Mouse (Mus musculus): ENCODE measurements around the gene Unc119. TPM values are rescaled to one million over a fixed set of nuclear protein-coding genes. Genes with fewer than 3 reads are reported as not detected.
A peak's percentile ranks its signal among the peaks of the same experiment; 100 is the strongest.

The Unc119 gene
- polyA plus RNA-seq, 1 experiment from 2014 or later: 80.8 TPM

DNA sequence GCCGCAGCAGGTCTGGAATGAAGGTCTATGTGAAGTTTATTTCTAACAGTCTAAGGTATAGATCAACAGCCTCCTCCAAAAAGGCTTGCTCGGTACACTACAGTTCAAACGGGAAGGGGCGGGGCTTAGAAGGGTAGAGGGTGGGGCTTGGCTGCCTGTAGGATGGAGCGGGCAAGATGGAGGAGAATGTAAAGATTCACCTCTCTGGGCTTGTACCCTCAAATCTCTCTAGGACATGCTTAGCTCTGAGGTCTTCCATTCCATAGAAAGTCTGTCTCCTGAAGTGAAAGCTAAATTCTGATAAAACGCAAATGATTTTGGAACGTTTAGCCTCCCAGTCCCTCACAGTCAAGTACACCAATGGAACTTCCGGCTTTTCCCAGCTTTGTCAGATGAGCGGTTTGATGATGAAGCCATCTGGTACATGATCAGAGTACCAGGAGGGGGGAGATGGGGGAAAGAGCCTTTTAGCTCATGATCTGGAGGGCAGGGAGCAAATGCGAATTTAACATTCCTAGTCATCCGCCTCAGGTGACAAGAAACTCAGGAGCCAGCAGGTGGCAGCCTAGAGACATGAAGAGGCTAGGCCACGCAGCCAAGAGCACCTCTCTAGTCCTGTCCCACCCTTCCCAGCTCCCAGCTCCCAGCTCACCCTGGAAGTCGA, 17.0 kb downstream of the Unc119 start:
- peak; percentile 56 for ATAC-seq (ENCODE audit: low FRiP score, low read depth)
- H3K27ac ChIP-seq: no peak overlapping the region
- peak overlapping the region; percentile 52 for H3K4me2 ChIP-seq (replicated peaks)
- no peak overlapping the region for H3K4me3 ChIP-seq
- H3K36me3 ChIP-seq: no peaks in the 10 kb centered on the region
- H3K9me3 ChIP-seq: no peaks in the 10 kb centered on the region
- WGBS: 12% methylated on average over 13 of the region's 13 CpGs
- 0 out of 2 replicates have a peak, but pooled peaks cover 3% of the 10 kb centered on the region for H3K27me3 ChIP-seq (replicated peaks)
- H3K4me1 ChIP-seq: 0 out of 2 replicates have a peak, but pooled peaks cover 5% of the 10 kb centered on the region
- H3K9ac ChIP-seq: no peak overlapping the region

DNA sequence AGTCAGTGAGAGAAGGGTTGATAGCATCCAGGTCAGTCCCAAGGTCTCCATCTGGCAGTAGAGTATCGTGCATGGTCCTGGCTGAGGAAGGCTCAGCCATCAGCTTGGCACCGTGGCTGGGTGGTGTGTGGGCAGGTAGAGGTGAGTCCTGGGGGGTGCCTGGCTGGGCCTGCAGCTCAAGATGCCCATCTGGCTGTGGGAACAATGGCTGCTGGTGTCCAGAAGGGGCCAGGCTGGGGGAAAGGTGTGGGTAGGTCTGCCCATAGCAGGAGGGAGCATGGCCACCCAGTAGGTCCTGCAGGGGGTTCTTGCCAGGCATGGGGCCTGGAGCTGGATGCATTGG, 17.5 kb downstream of the Unc119 start:
- H3K9me3 ChIP-seq: no peaks in the 10 kb centered on the region
- H3K27me3 ChIP-seq (replicated peaks): 0 out of 2 replicates have a peak, but pooled peaks cover 3% of the 10 kb centered on the region
- H3K9ac ChIP-seq: 0 out of 2 replicates have a peak overlapping the region, but pooled peaks have one; percentile 5
- H3K4me1 ChIP-seq: 0 out of 2 replicates have a peak, but pooled peaks cover 5% of the 10 kb centered on the region
- H3K36me3 ChIP-seq: no peaks in the 10 kb centered on the region
- peak overlapping the region; percentile 52 for H3K4me2 ChIP-seq (replicated peaks)
- H3K27ac ChIP-seq: no peak overlapping the region
- no peak overlapping the region for H3K4me3 ChIP-seq
- no peak for ATAC-seq (ENCODE audit: low FRiP score, low read depth)
- 52% methylated on average over 2 of the region's 2 CpGs for WGBS

DNA sequence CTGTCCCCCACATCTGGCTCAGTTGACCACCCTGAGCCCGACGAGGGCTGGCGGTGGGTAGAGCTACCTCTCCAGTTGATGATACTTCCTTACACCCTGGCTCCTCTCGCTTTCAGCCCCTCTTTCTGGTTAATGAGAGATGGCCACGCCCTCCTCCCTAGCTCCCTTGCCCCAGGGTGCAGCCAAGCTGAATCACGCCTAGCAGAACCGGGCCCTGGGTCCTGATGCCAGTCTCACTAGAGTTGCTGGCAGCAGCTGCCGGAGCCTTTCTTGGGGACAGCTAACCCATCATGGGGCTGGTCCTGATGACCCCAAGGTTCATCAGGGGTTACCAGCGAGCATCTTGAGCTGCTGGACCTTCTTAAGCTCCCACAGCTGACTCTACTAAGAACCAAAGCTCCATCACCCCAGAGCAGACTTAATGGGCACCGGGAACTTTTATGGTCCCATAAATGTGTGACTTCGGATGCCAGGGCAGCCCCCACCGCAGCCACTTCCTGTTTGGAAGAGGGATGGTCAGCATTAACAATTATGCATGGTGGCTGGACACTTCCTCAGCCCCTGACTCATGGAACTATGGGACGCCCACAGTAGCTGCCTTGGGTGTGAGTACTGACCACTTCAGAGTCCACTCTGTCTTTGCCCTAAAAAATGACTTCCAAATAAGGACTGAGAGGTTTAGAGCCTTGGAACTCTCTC, 20.2 kb downstream of the Unc119 start:
- WGBS: 68% methylated on average over 13 of the region's 13 CpGs
- Histone ChIP-seq H3K27ac (no peak overlapping the region), H3K9ac (no peak overlapping the region), H3K4me2 (replicated peaks) (no peak overlapping the region), H3K27me3 (replicated peaks) (0 out of 2 replicates have a peak, but pooled peaks cover 3% of the 10 kb centered on the region), H3K4me1 (0 out of 2 replicates have a peak, but pooled peaks cover 5% of the 10 kb centered on the region), H3K9me3 (no peaks in the 10 kb centered on the region), H3K4me3 (no peak overlapping the region), H3K36me3 (no peaks in the 10 kb centered on the region)
- no peak for ATAC-seq (ENCODE audit: low FRiP score, low read depth)

DNA sequence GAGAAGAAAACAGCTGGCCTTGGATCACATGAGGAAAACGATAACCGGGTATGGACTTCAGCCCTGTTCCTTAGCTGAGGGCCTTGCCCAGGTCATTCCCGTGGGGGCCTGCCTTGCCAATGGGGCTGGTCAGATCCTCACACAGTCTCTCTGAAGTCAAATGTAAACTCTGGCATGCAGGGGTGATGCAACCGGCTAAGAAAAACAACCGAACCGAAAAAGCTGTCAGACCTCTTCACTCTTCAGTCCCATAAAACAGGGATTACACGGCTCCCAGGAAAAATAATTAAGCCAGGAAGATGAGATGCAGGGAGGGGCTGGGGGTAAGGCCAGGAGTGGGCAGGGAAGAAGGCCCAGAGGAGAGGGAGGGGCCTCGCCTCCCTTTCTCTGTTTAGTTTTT, 20.8 kb downstream of the Unc119 start:
- ATAC-seq (ENCODE audit: low FRiP score, low read depth): no peak
- 56% methylated on average over 8 of the region's 8 CpGs for WGBS
- Histone ChIP-seq H3K9me3 (no peaks in the 10 kb centered on the region), H3K9ac (no peak overlapping the region), H3K4me2 (replicated peaks) (no peak overlapping the region), H3K36me3 (no peaks in the 10 kb centered on the region), H3K27ac (no peak overlapping the region), H3K4me1 (0 out of 2 replicates have a peak, but pooled peaks cover 5% of the 10 kb centered on the region), H3K27me3 (replicated peaks) (0 out of 2 replicates have a peak, but pooled peaks cover 3% of the 10 kb centered on the region), H3K4me3 (no peak overlapping the region)

DNA sequence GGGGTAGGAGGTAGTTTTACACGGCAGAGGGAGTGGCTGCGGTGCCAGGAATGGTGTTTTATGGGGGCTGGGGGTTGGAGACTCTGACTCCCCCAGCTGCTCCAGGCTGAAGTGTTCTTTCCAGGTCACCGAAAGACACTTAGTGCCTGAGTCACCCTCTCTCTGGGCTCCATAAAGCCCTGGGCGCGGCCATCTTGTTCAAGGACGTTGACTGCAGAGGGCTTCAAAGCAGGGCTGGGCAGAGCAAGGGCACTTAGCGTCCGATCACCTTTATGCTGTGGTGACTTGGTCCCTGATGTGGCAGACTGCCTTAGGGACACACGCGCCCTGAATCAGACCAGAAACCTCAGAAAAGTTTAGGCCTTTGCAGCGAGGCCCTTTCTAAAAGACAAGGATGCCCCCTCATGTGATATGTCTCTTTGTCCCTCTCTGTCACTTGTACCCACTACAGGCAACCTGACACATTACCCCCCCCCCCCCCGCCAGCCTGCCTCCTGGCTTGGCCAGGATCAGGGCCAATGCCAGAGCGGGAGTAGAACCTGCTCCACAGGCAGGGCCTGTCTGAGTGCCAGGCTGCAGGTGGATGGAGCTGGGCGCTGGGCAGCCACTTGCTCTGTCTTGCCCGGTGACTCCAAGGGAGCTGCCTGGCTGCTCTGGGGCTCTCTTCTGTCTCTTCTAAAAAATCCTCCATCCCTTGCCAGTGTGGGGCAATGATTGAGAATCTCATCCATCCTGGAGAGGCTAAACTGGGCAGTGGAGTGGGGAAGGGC, 24.4 kb downstream of the Unc119 start:
- no peaks in the 10 kb centered on the region for H3K27me3 ChIP-seq (replicated peaks)
- no peaks in the 10 kb centered on the region for H3K9me3 ChIP-seq
- no peak overlapping the region for H3K27ac ChIP-seq
- H3K4me3 ChIP-seq: no peak overlapping the region
- H3K9ac ChIP-seq: no peak overlapping the region
- H3K4me1 ChIP-seq: no peaks in the 10 kb centered on the region
- no peaks in the 10 kb centered on the region for H3K36me3 ChIP-seq
- H3K4me2 ChIP-seq (replicated peaks): no peak overlapping the region
- 87% methylated on average over 15 of the region's 15 CpGs for WGBS
- no peak for ATAC-seq (ENCODE audit: low FRiP score, low read depth)

DNA sequence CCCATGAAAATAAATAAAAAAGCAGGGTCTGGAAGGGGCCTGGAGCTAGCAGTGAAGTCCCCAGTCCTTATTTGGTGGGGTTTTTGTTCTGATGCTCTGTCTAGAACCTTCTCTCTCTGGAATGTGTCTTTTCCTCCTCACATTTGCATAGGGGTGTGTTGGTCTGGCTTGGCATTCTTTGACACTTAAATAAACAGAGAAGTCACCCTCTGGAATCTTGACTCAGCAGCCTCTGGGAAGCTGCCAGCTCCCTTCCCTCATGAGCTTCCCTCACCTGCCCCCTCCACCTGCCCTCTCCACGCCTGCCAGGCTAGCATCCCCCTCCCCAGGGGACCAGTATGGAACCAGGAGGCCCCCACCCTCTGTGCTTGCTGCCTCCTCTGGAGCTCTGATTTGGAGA, 27.1 kb downstream of the Unc119 start:
- WGBS: 56% methylated on average over 1 of the region's 1 CpGs
- Histone ChIP-seq H3K27me3 (replicated peaks) (no peaks in the 10 kb centered on the region), H3K36me3 (no peaks in the 10 kb centered on the region), H3K4me1 (no peaks in the 10 kb centered on the region), H3K4me3 (no peak overlapping the region), H3K9ac (no peak overlapping the region), H3K27ac (no peak overlapping the region), H3K4me2 (replicated peaks) (no peak overlapping the region), H3K9me3 (no peaks in the 10 kb centered on the region)
- no peak for ATAC-seq (ENCODE audit: low FRiP score, low read depth)

DNA sequence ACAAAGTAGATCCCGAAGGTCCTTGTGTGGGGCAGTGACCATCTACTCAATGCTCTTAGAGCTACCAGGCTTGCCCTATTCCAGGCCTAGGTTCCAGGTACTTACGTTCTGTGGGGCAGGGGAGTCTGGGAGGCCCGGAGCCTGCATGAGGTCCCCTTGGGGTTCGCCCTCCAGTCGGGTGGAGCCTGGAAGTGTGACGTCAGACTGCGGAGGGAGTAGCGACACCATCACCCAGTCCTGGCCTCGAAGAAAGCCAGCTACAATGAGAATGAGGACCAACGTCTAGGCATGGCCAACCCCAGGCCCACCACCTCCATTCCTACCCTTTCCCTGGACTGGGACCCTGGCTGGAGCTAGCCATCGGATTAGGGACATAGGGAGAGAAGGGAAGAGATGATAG, 28.4 kb downstream of the Unc119 start:
- H3K27me3 ChIP-seq (replicated peaks): no peaks in the 10 kb centered on the region
- H3K4me1 ChIP-seq: no peaks in the 10 kb centered on the region
- H3K4me2 ChIP-seq (replicated peaks): no peak overlapping the region
- H3K9me3 ChIP-seq: no peaks in the 10 kb centered on the region
- 92% methylated on average over 11 of the region's 11 CpGs for WGBS
- no peak overlapping the region for H3K27ac ChIP-seq
- H3K36me3 ChIP-seq: no peaks in the 10 kb centered on the region
- no peak for ATAC-seq (ENCODE audit: low FRiP score, low read depth)
- no peak overlapping the region for H3K9ac ChIP-seq
- H3K4me3 ChIP-seq: no peak overlapping the region

DNA sequence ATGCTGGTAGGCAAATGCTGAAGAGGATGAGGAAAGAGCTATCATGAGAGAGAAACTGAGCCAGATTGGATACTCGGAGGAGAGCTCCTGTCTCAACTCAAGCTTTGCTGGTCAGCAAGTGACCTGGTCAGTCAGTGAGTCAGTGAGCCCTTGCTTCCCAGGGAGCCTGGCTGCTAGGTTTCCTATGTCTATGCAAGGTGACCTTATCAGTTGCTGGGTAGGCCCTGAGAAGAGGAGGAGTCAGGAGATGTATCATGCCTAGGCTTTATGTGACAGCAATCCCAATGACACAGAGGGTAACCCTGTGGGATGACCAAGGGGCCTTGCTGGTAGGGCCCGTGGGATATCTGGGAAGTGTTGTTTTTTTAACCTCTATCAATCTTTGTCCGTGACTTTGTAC, 28.9 kb downstream of the Unc119 start:
- no peak overlapping the region for H3K9ac ChIP-seq
- H3K36me3 ChIP-seq: no peaks in the 10 kb centered on the region
- no peaks in the 10 kb centered on the region for H3K9me3 ChIP-seq
- no peak overlapping the region for H3K4me3 ChIP-seq
- no peaks in the 10 kb centered on the region for H3K27me3 ChIP-seq (replicated peaks)
- H3K4me2 ChIP-seq (replicated peaks): no peak overlapping the region
- 86% methylated on average over 3 of the region's 3 CpGs for WGBS
- ATAC-seq (ENCODE audit: low FRiP score, low read depth): no peak
- no peaks in the 10 kb centered on the region for H3K4me1 ChIP-seq
- no peak overlapping the region for H3K27ac ChIP-seq

DNA sequence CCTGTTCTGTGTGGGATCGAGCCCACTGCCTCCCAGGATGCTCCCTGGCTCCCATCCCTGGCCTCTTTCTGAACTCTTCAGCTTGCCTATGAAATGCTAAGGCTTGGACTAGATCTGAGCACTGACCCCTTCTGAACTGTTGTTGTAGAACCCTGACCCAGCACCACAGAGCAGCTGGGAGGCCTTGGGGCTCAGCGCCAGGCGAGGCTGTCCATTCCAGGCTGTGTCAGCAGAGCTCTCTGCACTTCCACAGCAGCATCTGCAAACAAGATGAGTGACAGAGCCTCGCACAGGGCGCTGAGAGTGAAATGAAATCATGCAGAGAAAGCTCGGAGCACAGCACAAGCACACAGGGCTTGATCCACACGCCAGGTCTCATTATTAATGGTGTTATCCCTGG, 29.3 kb downstream of the Unc119 start:
- H3K36me3 ChIP-seq: no peaks in the 10 kb centered on the region
- H3K4me3 ChIP-seq: no peak overlapping the region
- H3K9ac ChIP-seq: no peak overlapping the region
- WGBS: 59% methylated on average over 7 of the region's 7 CpGs
- no peak overlapping the region for H3K4me2 ChIP-seq (replicated peaks)
- no peaks in the 10 kb centered on the region for H3K9me3 ChIP-seq
- no peaks in the 10 kb centered on the region for H3K4me1 ChIP-seq
- 0 out of 2 replicates have a peak overlapping the region, but pooled peaks have one; percentile 2 for H3K27ac ChIP-seq
- no peak for ATAC-seq (ENCODE audit: low FRiP score, low read depth)
- H3K27me3 ChIP-seq (replicated peaks): no peaks in the 10 kb centered on the region

DNA sequence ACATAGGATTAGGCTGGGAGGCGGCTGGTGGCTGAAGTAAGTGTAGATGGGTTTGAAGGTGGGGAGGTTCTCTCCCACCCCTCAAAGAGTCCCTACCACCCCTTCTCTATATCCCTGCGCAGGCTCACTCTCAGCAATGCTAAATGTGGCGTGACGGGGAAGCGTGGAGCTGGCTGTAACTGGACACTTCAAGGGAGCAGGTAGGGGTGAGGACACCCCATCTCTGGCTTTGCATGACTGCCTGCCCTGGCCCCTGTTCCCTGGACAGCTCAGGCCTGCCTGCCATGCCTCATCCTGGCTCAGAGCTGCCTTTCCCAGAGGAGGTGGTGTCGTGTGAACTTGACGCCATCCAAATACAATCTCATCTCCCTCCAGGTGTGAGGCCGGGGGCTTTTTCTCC, 30.9 kb downstream of the Unc119 start:
- Histone ChIP-seq H3K4me3 (no peak overlapping the region), H3K4me2 (replicated peaks) (no peak overlapping the region), H3K4me1 (no peaks in the 10 kb centered on the region), H3K27ac (no peak overlapping the region), H3K36me3 (no peaks in the 10 kb centered on the region), H3K27me3 (replicated peaks) (no peaks in the 10 kb centered on the region), H3K9ac (no peak overlapping the region), H3K9me3 (no peaks in the 10 kb centered on the region)
- 74% methylated on average over 8 of the region's 8 CpGs for WGBS
- ATAC-seq (ENCODE audit: low FRiP score, low read depth): no peak

DNA sequence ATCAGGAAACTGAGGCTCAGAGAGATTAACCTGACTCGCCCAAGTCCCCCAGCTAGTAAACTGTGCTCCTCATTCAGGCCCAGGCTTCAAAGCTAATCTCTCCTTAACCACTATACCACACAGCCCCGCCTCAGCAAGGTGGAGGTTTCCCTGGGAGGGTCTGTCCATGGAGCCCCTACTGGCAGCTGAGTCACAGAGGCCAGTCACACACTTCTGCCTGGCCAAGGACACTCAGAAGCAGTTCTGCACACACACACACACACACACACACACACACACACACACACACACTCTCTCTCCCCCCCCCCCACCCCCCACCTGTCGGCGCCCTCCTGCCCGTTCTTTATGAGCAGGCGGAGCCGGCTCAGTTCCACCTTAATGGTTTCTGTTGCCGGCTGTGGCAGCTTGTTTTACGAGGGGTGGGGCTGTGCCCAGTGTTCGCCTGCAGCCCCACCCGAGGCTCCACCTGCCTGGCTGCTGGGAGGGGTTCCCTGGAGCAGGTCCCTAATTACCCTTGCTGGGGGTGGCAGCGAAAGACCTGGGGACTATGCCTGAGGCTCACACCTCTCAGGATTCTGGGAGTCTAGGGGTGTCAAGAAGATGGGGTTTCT, 34.4 kb downstream of the Unc119 start:
- Histone ChIP-seq H3K9me3 (no peaks in the 10 kb centered on the region), H3K36me3 (no peaks in the 10 kb centered on the region), H3K27ac (no peak overlapping the region), H3K4me3 (no peak overlapping the region), H3K4me1 (no peaks in the 10 kb centered on the region), H3K27me3 (replicated peaks) (no peaks in the 10 kb centered on the region), H3K4me2 (replicated peaks) (no peak overlapping the region), H3K9ac (no peak overlapping the region)
- no peak for ATAC-seq (ENCODE audit: low FRiP score, low read depth)
- 23% methylated on average over 12 of the region's 12 CpGs for WGBS

DNA sequence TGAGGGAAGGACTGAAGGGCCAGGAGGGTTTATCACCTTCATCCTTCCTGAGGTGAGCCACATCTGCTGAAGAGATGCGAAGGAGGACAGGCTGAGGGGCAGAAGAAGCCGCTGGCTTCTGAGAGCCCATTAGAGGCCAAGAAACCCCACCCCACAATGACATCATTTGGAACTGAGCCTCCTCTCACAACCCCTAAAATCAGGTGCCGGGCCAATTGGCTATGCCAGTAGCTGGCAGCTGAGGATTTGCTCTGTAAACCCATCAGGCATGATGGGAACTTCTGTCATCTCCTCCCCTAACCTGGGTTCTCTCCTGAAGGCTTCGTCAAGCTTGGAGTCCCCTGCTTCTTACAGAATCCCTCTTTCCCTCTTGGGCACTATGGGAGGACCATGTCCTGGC, 37.1 kb downstream of the Unc119 start:
- Histone ChIP-seq H3K4me3 (no peak overlapping the region), H3K9me3 (no peaks in the 10 kb centered on the region), H3K4me2 (replicated peaks) (no peak overlapping the region), H3K27me3 (replicated peaks) (no peaks in the 10 kb centered on the region), H3K27ac (no peak overlapping the region), H3K36me3 (no peaks in the 10 kb centered on the region), H3K4me1 (no peaks in the 10 kb centered on the region), H3K9ac (no peak overlapping the region)
- no peak for ATAC-seq (ENCODE audit: low FRiP score, low read depth)
- 81% methylated on average over 4 of the region's 4 CpGs for whole genome bisulfite sequencing

Data from neural tube, embryonic 12.5 days (tissue).